Mouse (Mus musculus) frontal cortex, adult 2 months (tissue): ENCODE measurements around the gene Phlpp1. TPM values are rescaled to one million over a fixed set of nuclear protein-coding genes. Genes with fewer than 3 reads are reported as not detected.

Experiments used
- DNase-seq, 2 experiments: peaks; one replicate each; pipeline ENCODE4 v3.0.0; 2022; ENCODE audit warnings: low spot score in 1 of 2; ENCODE audit errors: extremely low spot score in 1 of 2
- polyA plus RNA-seq: library from polyadenylated mRNA; depleted of rRNA; stranded (reverse); fragments of >200 nt; gene quantifications from 2 replicates; pipeline ENCODE4 v1.2.3, GENCODE M21; 2012; rRNA removed

Gene Phlpp1
- 35.2 and 39.1 TPM in 2 replicates for polyA plus RNA-seq

DNA sequence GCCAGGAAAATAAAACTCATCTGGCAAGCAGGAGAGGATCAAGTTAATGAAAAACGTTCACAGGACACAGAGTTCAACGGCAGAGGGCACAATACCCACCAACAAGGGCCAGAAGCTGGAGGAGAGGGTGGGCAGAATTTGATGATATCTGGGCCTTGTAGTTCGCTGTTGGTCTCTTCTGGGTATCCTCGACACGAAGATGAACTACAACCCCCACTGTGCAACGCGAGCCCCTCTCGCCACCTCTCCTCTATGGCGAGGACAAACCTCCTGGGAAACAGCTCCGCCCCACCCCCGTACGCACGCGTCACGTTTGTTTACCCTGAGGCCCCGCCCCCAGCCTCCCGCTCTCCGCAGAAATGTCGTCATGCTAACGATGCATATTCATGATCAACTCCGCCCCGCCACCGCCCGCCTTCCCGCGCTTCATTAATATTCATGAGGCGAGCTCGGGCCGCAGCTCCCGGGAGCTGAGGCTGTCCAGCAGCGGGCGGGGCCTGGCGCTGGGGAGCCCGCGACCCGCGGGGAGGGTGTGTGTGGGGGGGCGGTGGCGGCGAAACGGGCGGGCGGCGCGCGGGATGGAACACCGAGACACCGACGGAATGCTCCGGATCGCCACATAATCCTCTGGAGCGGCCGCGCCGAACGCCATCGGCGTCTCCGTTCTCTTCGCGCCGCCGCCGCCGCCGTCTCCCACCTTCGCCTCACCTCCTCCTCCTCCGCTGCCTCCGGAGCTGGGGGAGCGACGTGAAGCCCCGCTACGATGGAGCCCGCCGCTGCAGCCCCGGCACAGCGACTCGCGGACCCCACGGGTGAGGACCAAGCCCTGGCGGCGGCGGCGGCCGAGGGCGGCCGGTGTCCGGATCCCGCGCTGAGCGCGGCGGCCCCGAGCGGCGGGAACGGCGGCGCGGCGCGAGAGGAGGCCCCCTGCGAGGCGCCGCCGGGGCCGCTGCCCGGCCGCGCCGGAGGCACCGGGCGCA, at the start of gene Phlpp1:
Gene Phlpp1, plus strand, starts transcription at position 512 of the 980 bp plus-strand sequence.
- DNase-seq, result peak; percentile 100

DNA sequence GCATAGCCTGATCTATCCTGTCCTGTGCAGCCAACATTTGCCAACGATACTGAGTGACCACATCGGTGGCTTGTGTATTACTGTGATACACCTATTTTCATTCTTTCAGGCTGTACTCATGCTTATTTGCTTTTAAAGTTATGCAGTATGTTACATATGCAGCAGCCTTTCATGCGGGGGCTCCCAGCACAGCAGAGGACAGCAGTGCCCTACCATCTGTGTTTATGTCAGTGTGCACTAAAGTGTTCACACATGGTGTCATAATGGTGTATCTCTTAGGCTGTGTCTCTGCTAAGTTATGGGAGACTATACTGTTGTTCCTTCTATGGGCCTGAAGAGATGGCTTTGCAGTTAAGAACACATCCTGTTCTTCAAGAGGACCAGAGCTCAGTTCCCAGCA, 45.0 kb upstream of the Phlpp1 start:
- peak; percentile 31 to 32 for DNase-seq

DNA sequence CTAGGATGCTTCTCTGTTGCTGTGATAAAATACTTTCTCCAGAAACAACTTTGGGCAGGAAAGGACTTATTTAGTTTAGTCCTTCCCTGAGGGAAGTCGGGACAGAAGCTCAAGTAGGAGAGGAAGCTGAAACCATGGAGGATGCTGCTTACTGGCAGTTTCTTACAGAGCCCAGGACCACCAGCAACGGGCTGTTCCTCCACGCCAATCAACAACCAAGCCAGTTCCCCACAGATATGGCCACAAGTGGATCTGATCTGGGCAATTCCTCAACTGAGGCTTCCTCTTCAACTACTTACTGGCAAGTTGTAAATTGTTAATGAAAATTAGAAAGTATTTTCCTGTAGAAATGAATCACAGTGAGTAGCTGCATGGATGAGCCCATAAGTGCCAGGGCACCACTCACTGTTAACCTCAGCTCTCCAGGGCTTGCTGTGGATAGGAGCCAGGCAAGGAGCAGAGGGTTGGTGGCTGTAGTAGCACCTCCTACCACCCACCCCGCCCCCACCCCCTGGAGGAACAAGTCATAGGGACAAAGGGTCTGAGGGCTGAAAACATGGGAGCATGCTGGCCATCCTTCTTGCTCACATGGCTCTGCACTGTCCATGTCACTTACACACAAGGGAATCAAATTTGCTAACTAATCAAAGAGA, 39.7 kb upstream of the Phlpp1 start:
- DNase-seq, result no peak

DNA sequence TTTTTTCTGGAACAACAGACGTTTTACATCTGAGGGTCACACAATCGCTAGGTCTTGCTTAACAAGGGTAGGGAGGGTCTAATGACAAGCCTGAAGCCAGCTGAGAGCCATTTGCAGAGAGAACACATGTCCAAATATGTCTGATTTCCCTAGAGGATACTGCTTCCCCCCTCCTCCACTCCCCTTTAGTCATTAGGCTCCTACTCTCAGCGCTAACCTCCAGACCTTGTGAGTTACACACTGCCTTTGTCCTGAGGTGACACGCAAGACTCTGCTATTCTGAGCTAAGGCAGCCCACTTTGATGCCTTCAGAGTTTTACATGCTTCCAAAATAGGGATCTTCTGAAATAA, 39.2 kb upstream of the Phlpp1 start:
- DNase-seq, result no peak

DNA sequence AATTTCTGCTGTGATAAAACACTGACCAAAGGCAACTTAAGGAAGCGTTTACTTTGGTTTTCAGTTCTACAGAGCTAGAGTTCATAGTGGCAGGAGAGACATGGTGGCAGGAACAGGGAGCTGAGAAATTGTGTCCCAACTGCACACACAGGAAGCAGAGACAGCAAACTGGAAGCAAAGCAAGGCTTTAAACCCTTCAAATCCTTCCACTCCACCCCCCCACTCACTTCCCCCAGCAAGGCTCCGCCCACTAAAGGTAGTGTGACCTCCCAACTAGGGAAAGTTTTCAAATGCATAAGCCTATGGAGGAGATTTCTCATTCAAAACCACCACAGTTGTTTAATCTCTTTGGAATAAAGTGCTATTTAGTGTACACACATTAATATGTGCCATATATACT, 32.9 kb upstream of the Phlpp1 start:
- DNase-seq, result no peak

DNA sequence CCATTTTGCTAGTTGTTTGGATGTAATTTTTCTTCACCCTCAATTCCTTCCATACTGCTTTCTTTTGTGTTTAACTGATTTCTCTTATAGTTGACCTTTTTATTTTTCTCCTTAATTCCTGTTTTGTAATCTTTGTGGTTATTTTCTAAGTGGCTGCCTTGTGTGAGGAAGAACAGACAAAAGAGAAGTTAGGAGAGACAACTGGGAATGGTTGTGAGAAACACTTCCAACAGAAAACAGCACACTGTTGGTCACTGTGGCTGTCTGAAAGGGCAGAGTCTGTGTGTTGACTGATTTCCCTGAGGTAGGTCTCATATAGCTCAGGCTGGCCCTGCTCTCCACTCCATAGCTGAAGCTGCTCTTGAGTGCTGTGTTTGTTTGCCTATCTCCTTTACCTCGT, 32.4 kb upstream of the Phlpp1 start:
- no peak for DNase-seq

DNA sequence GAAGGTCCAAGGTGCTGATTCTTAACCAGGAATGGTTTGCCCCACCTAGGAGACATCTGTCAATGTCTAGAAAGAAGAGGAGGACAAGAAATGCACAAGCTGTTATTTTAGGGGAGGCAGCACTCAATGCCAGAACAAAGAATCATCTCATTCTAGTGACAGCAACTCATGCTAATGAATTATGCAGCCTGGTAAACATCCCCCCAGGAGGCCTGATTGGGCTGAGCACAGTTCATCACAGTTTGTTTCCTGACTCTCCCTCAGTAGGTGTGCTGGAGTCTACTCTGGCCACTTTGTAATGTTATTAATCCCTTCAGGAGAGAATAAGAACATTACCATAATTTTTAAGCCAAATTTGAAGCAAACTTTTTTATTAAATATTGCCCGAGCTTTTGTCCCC, 29.5 kb upstream of the Phlpp1 start:
- DNase-seq, result no peak

DNA sequence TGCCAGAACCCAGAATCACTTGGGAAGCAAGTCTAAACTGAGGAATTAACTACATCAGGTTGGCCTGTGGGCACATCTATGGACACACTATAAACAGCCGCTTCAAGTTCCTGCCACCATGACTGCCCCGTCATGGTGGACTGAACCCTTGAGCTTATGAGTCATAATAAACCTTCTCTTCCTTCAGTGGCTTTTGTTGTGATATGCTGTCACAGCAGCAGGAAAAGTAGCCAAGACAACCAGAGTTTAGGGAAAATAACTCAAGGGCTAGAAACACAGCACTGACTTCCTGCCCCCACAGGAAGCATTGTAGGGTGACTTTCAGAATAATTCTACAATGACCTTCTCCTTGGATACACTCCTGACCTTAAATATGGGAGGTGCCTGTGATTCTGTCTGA, 27.0 kb upstream of the Phlpp1 start:
- DNase-seq, result no peak

DNA sequence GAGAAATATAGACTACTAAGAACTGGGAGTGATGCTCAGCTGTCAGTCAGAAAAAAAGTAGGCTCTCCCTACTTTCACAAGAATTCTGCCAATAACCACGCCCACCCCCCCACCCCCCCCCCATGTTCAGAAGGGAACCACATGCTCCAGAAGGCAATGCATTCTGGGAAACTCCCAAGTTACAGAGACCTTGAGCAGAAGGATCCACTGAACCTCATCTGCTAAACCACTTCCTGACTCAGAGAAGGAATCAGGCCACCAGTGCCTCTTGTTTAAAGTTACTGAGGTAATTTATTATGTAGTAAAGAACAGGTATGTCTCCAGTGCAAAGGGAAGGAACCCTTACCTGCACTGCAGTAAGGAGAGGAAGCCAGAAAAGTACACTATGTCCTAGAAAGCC, 26.5 kb upstream of the Phlpp1 start:
- no peak for DNase-seq

DNA sequence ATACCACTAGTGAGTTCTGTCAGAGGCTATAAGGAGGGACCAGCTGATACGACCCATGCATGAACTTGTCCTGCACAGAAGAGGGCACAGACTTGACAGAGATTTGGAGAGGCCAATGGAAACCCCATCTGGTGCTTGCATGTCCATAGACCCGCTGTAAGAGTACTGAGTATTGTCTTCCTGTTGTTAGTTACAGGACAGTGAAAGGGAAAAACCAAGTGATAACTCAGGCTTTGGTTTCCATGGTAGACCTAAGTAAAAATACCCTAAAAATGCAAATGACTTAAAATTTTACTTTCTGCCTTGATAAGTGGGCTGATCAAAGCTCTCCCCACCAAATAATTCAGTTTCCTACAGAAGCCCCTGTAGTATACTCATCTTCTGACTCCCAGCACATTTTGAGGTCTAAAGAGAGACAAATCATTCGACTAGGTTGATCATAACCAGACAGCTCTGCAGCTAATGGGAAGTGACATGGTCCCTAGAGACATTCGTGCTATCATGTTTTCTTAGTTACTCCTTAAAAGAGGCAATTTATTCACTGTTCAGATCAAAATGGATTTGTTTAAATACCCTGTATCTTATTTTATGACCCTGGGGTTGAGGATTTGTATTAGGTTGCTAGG, 25.9 kb upstream of the Phlpp1 start:
- DNase-seq, result no peak

DNA sequence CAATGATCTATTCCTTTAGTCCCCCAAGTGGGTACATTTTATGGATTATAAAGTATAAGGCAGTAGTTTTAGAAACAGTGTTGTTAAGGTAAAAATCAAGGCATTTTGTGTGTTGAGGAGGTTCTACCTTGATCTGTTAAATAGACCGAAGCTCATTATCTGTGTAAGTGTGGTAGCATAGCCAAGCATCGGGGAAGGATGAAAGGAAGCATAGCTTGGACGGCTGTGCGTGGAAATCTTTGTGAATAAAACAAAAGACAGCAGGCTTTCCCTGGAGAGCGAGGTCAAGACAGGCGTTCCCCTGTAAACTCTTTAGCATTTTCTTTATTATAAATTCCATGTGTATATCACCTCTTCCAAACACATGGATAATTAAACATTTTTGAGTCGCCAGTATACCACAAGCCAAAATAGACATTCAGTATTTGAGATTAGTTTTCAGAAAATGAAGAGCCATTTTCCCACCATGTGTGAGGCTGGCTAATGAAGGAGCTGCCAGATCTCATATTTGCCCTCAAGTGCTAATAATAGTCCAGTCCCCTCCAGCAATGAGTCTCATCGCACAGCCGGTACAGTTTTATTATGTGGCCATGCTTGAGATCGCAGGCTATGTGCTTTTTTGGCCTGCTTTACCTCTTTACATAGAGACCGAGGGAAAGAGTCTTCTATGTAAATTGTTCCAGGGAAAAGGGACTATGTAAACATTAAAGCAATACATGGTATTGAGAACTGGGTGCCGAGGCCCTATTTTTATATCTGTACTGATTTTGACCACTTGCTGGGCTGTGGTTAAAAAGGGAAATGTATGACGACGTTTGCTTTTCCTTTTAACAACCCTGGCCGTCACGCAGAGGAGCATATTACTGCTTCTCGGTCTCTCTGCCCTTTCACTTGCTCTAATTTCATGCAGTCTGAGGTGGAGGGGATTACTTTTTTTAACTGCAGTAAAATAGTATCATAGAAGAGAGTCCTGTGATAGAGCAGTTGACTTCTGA, 22.9 kb upstream of the Phlpp1 start:
- DNase-seq, result no peak

DNA sequence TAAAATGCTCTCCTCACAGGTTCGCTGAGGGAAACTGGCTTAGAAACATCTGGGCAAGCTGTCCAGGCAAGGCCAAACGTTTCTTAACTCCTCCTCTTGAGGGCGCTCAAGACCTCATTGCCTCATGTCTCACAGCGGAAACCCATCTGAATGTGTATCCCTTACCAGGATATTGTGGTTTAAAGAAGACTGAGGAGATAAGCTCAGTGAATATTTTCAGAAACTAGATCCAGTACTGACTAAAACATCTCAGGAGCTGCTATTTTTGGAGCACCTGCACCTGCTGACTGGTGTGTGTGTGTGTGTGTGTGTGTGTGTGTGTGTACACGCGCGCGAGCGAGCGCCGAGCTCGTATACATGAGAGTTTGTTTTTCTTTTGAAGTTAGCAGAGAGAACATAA, 19.7 kb upstream of the Phlpp1 start:
- no peak for DNase-seq

DNA sequence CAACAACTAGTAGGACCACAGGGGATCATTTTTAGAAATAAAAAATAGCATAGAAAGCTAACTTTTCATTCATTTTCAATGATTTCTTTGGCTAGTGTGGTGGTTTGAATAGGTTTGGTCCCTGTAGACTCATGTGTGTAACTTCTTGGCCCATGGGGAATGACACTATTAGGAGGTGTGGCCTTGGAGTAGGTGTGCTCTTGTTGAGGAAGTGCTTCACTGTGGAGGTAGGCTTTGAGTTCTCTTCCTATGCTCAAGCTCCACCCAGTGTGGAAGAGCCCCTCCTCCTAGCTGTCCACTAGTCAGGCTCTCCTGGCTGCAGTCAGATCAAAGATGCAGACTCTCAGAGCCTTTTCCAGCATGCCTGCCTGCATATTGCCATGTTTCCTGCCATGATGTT, 18.8 kb upstream of the Phlpp1 start:
- DNase-seq, result no peak

DNA sequence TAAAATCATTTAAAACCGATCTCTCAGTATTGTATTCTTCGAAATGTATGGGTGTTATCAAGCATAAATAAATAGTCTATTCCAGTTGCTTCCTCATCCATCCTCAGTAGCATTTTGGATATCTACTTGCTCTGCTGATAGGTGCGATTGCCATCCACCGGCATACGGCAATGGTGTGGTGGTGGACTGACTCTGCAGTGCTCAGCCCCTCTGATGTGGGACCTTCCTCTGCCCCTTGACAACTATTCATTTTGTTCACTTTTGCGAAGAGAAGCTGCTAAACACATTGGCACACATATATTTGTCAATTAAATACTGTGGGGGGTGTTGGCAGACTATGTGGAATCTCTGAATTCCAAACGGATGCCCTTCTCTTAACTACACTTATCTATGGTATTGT, 17.0 kb upstream of the Phlpp1 start:
- DNase-seq, result no peak

DNA sequence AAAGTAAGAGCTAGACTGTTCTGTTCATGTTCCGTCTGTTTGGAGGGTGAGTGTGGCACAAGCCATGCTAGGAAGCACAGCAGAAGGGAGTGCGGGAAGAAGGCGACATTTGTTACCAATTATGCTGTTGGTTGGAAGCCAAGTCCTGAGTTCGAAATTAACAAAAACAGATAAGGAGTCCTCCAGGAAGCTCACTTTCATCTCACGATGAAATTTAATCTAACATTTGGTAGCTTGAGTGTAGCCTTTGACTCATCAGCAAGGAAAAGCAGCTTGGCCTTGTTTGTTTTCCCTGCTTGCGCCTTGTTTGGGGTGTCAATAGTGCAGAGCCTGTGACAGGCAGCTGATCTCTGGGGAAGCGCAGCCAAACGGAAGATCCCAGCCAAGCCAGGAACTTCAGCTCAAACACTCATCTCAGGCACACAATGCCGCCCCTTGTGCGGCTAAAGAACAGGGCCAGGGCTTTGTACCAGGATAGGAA, 16.4 kb upstream of the Phlpp1 start:
- peak; percentile 60 to 65 for DNase-seq

DNA sequence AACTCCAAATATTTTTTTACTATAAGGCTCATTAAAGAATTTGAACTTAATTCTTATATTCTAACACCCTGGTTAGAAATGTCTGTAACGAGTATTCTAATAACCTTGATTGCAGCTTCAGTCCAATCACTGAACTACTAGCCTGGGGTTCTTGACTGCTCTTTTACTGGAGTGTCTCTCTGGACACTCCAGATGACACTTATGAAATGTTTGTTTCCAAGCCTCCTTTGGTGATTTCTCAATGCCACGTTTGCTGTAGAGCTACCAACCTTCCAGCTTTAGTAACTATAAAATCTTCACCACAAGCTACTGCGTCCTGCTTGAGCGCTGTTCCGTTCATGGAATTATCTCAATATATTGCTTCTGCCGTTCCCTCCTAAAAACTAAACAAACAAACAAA, 15.8 kb upstream of the Phlpp1 start:
- no peak for DNase-seq

DNA sequence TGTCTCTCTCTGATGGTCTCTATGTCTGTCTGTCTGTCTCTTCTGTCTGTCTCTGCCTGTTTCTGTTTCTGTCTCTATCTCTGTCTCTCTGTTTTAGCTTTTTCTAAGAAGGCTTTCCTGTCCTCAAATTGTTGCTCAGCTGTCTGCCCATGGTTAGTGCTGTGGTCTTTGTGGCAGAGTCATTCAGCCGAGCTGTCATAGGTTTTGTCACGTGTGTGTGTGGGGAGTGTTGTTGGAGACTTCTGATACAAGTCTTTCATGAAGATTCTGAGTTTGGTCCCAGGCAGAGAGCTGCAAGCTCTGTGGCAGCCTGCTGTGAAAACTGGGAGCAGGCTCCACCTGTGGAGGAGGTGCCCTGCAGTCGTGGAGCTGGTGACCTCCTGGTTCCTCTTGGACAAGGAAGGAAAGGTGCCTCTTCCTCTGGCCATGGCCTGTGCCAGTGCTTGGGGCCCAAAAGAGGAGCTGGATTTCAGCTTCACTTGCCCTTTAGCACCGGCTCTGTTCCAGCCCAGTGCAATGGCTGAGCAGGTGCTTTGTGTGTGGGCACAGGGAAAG, 13.5 kb upstream of the Phlpp1 start:
- no peak for DNase-seq

DNA sequence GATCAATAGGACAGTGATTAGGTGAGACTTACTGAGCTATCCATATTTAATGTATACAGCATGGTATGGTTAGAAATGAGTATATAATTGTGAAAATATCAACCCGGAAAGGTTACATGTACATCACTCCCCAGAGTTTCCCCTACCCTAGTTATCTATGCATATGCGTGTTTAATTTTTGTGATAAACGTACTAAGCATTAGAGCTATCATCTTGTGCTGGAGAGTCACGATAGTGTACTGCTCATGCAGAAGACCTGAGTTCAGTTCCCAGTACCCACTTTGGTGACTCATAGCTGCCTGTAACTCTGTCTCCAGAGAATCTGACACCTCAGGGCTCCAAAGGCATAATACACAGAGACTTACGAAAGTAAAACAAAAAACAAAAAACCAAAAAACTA, 11.9 kb upstream of the Phlpp1 start:
- DNase-seq, result no peak

DNA sequence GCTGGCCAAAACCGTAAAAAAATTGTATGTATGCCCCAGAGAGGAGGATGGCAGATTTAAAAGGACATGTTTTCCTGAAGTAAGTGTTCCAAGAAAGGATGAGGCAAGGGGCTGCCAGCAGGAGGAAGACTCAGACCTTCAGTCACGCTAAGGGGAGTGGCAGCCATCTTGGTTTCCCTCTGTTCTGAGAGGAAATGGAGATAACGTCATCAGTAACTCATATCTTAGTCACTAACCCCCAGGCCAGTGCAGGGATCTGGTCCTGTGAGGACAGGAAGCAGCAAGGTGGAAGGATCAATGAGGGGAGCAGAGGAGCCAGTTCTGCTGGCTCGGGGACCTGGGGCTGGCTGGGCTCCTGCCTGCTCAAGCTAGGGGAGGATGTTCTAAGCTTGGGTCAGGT, 10.6 kb upstream of the Phlpp1 start:
- DNase-seq, result no peak

DNA sequence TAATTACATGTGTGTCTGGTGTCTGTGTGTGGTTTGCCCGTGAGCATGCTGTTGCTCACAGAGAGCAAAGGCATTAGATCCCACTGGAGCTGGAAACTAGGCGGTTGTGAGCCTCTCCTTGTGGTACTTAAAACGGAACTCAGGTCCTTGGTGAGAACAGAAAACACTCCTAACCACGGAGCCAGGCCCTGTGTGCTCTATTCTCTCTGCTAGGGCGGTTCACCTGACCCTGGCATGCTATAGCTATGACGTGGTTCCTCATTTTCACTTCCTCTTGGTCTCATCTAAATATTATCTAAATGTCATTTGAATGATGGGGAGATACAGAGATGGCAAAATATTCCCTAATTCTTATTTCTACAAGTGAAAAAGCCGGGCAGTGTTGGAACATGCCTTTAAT, 9.0 kb upstream of the Phlpp1 start:
- no peak for DNase-seq
